Mouse (Mus musculus): ENCODE results near the gene Vcam1. TPM values are rescaled to one million over a fixed set of nuclear protein-coding genes. Genes with fewer than 3 reads are reported as not detected.

Gene Vcam1
- polyA plus RNA-seq, 1 experiment from 2014 or later: 174 TPM

DNA sequence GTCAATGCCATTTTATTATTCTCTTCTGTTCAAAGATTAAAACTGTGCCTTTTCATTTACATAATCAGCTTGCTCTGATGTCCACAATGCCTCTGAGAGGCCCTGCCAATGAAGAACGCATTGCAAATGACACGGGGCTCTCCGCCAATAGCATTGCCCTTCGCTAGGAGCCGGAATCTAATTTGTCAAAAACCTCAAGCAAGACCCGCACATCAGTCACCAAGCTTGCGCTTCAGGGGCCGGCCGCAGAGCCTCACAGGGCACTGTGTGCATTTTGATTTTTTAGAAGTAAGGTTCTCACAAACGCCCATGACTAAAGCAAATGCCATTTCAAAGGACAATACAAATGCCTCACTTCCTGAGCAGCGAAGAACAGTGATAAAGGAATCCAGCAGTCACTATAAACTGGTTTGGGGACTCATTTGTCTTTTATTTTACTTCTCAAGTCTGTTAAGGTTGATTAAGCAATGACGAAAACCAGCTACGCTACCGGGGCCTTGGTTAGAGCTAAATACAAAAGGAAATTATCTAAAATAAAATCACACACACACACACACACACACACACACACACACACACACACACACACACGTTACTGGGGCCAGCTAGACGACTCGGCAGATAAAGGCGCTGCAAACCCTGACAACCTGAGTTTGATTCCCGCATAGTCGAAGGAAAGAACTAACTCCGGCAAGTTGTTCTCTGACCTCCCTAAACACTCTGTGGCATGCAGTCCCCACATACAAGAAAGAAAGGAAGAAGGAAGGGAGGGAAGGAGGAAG is 24.4 kb downstream of the Vcam1 start:
- 0 out of 2 replicates have a peak overlapping the region, but pooled peaks have one; percentile 7 for H3K4me3 ChIP-seq
- 17% methylated on average over 21 of the region's 21 CpGs for WGBS
- no peak for ATAC-seq (ENCODE audit: insufficient number of reproducible peaks, low FRiP score, low TSS enrichment, low read depth)

DNA sequence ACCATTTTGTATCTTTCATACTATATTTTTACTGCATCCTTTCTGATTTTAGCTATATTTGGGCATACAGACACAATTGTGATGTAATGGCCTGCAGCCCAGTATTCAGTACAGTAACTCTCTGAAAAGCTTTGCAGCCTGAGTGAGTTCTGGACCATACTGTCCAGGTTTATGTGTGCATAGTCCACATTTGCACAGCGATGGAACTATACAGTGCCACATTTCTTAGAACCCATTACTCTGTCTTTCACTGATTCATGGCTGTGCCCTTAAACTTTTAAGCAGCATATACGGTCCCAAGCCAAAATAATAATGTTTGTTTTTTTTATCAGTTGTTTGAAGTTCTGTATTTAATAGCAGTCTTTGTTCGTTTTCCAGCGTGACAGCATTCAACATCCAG is 25.2 kb downstream of the Vcam1 start:
- no peak for ATAC-seq (ENCODE audit: insufficient number of reproducible peaks, low FRiP score, low TSS enrichment, low read depth)
- Histone ChIP-seq H3K9ac (no peak overlapping the region), H3K4me1 (peaks cover 3% of the 10 kb centered on the region; the same call in 1 of the 2 replicates), H3K36me3 (no peaks in the 10 kb centered on the region), H3K4me2 (no peak overlapping the region), H3K9me3 (no peaks in the 10 kb centered on the region), H3K27ac (no peak overlapping the region), H3K4me3 (no peak overlapping the region), H3K27me3 (no peaks in the 10 kb centered on the region)
- WGBS: 39% methylated on average over 4 of the region's 4 CpGs

More for the DNA sequence above, 24.4 kb downstream of the Vcam1 start:
- Histone ChIP-seq H3K27me3 (no peaks in the 10 kb centered on the region), H3K36me3 (no peaks in the 10 kb centered on the region), H3K27ac (peak overlapping the region; percentile 69), H3K9me3 (no peaks in the 10 kb centered on the region), H3K9ac (no peak overlapping the region), H3K4me1 (peaks cover 3% of the 10 kb centered on the region; the same call in 1 of the 2 replicates), H3K4me2 (peak overlapping the region; percentile 32)

DNA sequence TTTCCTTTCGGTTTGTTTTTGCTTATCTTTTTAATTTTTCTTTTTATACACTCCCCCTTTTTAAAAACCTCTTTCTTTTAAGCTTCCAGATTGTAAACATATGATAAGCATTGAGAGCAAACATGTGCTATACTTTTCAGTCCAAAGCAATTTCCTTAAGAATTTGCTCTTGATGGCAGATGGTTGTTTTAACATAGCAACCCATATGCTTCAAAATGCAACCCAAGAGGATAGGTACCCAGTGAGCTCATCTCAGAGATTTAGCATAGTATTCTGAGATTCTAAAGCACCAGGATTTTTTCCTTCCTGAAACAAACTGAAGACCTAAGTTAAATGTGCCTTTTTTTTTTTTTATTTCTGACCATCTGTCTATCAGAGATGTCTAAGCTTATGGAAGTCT is 28.6 kb downstream of the Vcam1 start:
- Histone ChIP-seq H3K9ac (no peak overlapping the region), H3K4me1 (peaks cover 7% of the 10 kb centered on the region; the same call in 1 of the 2 replicates), H3K4me3 (no peak overlapping the region), H3K36me3 (no peaks in the 10 kb centered on the region), H3K27ac (no peak overlapping the region), H3K27me3 (no peaks in the 10 kb centered on the region), H3K9me3 (no peaks in the 10 kb centered on the region), H3K4me2 (no peak overlapping the region)
- ATAC-seq (ENCODE audit: insufficient number of reproducible peaks, low FRiP score, low TSS enrichment, low read depth): no peak
- 65% methylated on average over 1 of the region's 1 CpGs for WGBS

DNA sequence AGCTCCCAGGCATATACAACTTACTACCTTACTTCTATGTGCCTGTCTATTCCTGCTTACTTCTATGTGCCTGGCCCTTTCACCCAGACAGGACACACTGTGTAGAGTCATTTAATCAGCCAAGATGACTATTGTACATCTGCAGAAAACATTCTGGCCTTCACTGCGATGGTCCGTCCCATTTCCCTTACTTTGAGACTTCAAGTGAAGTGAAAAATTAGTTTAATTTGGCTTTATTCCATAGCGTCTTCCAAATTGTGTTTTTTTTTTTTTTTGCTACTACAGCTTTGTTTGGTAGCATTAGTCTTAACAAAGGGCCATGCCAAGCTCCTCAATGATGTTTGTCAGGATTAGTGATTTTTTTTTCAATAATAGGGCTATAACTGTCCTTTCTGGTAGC is 33.6 kb downstream of the Vcam1 start:
- Histone ChIP-seq H3K4me3 (no peak overlapping the region), H3K4me2 (no peak overlapping the region), H3K27ac (no peak overlapping the region), H3K9ac (no peak overlapping the region), H3K9me3 (peaks cover 4% of the 10 kb centered on the region; the same call in 1 of the 2 replicates), H3K27me3 (no peaks in the 10 kb centered on the region), H3K4me1 (peaks cover 5% of the 10 kb centered on the region; the same call in 1 of the 2 replicates), H3K36me3 (no peaks in the 10 kb centered on the region)
- WGBS: 79% methylated on average over 3 of the region's 3 CpGs
- no peak for ATAC-seq (ENCODE audit: insufficient number of reproducible peaks, low FRiP score, low TSS enrichment, low read depth)

DNA sequence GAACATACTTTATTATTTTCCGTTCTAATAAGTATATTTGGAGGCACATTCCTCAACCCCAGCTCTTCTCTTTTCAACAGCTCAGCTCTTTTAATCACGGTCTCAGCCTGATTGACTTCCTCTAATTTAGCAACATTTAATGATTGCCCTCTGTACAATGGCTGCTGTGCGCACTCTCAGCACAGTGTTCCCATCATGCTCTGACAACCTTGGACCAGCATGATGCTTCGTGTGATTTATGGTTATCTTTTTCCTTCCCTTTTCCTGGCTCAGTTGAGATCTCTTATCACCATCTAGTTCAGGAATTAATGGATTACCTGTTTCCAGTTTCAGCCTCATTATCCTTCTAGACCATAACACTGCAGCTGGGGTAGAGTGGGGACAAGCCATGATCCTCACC is 34.2 kb downstream of the Vcam1 start:
- Histone ChIP-seq H3K9me3 (peaks cover 4% of the 10 kb centered on the region; the same call in 1 of the 2 replicates), H3K4me2 (no peak overlapping the region), H3K4me1 (peaks cover 5% of the 10 kb centered on the region; the same call in 1 of the 2 replicates), H3K9ac (no peak overlapping the region), H3K4me3 (no peak overlapping the region), H3K27ac (no peak overlapping the region), H3K27me3 (no peaks in the 10 kb centered on the region), H3K36me3 (no peaks in the 10 kb centered on the region)
- no peak for ATAC-seq (ENCODE audit: insufficient number of reproducible peaks, low FRiP score, low TSS enrichment, low read depth)
- 72% methylated on average over 4 of the region's 4 CpGs for WGBS

DNA sequence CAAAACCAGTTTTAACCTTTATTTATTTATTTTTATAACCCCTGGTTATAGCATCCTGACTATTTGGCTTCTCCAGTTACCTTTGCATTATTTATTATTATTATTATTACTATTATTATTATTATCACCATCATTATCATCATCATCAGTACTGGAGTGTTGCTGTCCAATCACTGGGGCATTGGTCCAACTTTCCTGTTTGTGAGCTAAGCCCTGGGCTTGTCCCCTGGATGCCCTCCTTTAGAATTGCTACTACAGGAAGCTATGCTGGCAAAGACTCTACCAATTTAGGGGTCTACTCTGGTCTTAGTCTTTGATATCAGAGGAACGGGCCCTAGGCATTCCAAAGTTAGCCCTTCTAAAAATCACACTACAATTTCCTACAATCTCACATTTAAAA is 34.6 kb downstream of the Vcam1 start:
- H3K9me3 ChIP-seq: peaks cover 4% of the 10 kb centered on the region; the same call in 1 of the 2 replicates
- 73% methylated on average over 1 of the region's 1 CpGs for WGBS

DNA sequence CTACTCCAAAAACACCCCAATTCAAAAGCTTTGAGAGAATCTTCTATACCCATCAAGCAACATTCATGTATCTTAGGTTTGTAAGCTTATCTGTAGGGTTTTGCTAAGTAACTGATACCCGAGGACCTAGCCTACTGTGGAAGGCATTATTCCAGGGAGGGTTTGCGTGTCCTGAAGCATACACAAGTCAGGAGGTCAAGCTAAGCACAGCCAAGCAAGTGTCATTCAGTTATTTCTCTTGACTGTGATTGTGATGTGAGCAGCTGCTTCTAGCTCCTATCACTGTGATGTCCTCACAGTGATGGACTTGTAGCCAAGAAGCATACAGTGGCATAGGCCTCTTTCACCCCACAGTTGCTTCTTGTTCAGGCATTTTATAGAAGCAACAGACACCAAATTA is 35.2 kb downstream of the Vcam1 start:
- Histone ChIP-seq H3K27ac (no peak overlapping the region), H3K4me2 (no peak overlapping the region), H3K9me3 (peaks cover 4% of the 10 kb centered on the region; the same call in 1 of the 2 replicates), H3K4me3 (no peak overlapping the region), H3K27me3 (no peaks in the 10 kb centered on the region), H3K9ac (no peak overlapping the region), H3K36me3 (no peaks in the 10 kb centered on the region), H3K4me1 (peaks cover 5% of the 10 kb centered on the region; the same call in 1 of the 2 replicates)
- ATAC-seq (ENCODE audit: insufficient number of reproducible peaks, low FRiP score, low TSS enrichment, low read depth): no peak
- WGBS: 86% methylated on average over 2 of the region's 2 CpGs

More for the DNA sequence above, 34.6 kb downstream of the Vcam1 start:
- H3K27me3 ChIP-seq: no peaks in the 10 kb centered on the region
- H3K9ac ChIP-seq: no peak overlapping the region
- ATAC-seq (ENCODE audit: insufficient number of reproducible peaks, low FRiP score, low TSS enrichment, low read depth): no peak
- peaks cover 5% of the 10 kb centered on the region; the same call in 1 of the 2 replicates for H3K4me1 ChIP-seq
- H3K4me2 ChIP-seq: no peak overlapping the region
- H3K27ac ChIP-seq: no peak overlapping the region
- H3K4me3 ChIP-seq: no peak overlapping the region
- H3K36me3 ChIP-seq: no peaks in the 10 kb centered on the region

DNA sequence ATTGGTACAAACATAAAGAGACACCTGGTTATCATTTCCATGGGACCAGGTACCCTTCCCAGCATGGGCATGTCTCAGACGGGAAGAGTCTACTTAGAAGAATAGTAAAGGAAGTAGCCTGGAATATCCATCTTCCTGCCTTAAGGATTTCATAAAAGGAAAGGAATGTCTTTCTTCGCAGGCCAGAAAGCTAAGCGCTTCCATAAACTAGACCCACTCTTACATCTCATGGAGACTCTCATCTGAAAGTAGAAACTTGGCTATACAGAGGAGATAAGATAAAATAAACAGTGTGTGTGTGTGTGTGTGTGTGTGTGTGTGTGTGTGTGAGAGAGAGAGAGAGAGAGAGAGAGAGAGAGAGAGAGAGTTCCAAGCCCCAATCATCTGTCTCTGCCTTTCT is 36.9 kb downstream of the Vcam1 start:
- Histone ChIP-seq H3K9me3 (peaks cover 4% of the 10 kb centered on the region; the same call in 1 of the 2 replicates), H3K36me3 (no peaks in the 10 kb centered on the region), H3K27me3 (no peaks in the 10 kb centered on the region), H3K4me1 (peaks cover 3% of the 10 kb centered on the region; the same call in 1 of the 2 replicates), H3K9ac (no peak overlapping the region), H3K4me3 (no peak overlapping the region), H3K4me2 (no peak overlapping the region), H3K27ac (no peak overlapping the region)
- 63% methylated on average over 3 of the region's 3 CpGs for WGBS
- no peak for ATAC-seq (ENCODE audit: insufficient number of reproducible peaks, low FRiP score, low TSS enrichment, low read depth)

DNA sequence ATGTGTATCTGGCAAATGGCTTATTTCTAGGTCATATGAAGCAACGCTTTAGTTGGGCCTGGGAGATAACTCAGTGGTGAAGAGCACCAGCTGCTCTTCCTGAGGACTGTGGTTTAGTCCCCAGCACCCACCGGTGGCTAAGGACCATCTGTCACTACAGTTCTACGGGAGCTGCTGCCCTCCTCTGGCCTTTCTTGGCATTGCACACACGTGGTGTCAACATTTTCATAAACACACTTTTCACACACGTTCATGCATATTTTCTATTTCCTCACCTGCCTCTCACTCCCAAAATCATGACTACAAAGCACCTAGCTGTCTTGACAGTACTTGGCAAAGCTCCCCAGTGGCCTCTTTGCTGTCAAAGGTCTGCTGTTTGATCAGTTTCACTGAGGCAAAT is 37.8 kb downstream of the Vcam1 start:
- Histone ChIP-seq H3K4me1 (no peaks in the 10 kb centered on the region), H3K4me2 (no peak overlapping the region), H3K27ac (no peak overlapping the region), H3K9ac (no peak overlapping the region), H3K36me3 (no peaks in the 10 kb centered on the region), H3K27me3 (no peaks in the 10 kb centered on the region), H3K9me3 (peaks cover 4% of the 10 kb centered on the region; the same call in 1 of the 2 replicates), H3K4me3 (no peak overlapping the region)
- WGBS: 87% methylated on average over 5 of the region's 5 CpGs
- ATAC-seq (ENCODE audit: insufficient number of reproducible peaks, low FRiP score, low TSS enrichment, low read depth): no peak

DNA sequence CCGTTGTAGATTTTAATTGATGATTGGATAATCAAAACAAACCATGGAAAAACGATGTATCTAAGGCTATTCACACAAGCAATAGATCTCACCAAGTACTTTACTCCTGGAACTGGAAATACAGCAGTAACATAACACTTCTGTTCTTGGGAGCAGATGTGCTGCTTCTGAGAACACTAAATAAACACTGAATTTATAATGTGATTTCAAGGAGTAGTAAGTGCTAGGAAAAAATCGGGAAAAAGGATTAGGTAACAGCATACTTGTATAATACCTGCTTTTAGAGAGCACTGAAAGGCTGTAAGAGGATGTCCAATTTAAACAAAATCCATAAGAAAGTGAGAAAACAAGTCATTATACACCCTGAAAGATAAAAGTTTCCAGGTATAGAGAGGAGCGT is 43.5 kb downstream of the Vcam1 start:
- no peaks in the 10 kb centered on the region for H3K4me1 ChIP-seq
- no peaks in the 10 kb centered on the region for H3K36me3 ChIP-seq
- no peaks in the 10 kb centered on the region for H3K27me3 ChIP-seq
- no peak overlapping the region for H3K27ac ChIP-seq
- H3K9ac ChIP-seq: no peak overlapping the region
- 59% methylated on average over 4 of the region's 4 CpGs for whole genome bisulfite sequencing
- no peak for ATAC-seq (ENCODE audit: insufficient number of reproducible peaks, low FRiP score, low TSS enrichment, low read depth)
- no peak overlapping the region for H3K4me3 ChIP-seq
- H3K4me2 ChIP-seq: no peak overlapping the region
- H3K9me3 ChIP-seq: no peaks in the 10 kb centered on the region

DNA sequence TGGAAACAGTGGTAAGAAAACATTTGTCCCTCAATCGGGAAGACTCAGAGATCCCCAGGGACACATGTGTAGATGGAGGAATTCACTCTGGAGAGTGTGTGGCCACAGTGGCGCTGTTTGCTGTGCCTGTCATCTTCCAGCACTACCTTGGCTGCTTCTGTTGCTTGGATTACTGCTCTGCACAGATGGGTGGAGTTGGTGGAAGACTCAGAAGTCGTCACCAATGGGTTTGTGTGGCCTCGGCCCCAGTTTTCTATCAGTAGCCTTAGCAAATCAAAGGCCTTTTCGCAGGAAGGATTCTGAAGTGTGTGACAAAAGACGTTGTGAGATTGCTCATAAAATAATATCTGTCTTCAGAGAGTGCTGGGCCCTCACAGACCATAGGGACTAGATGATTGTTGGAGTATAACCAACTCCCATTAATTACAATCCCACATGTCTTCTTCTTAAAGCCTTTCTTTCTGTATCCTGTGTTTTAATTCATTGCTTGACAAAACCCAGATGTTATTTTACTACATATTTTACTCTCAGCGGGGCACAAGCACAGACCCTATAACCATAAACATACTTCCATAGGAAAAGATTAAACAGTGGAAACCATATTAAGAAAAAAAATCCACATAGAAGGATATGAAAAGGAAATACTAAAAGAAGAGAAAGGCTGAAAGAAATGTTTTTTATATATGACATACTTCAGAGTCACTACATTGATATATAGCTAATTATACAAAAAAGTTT is 48.4 kb downstream of the Vcam1 start:
- H3K4me3 ChIP-seq: no peak overlapping the region
- H3K9me3 ChIP-seq: no peaks in the 10 kb centered on the region
- H3K4me2 ChIP-seq: no peak overlapping the region
- no peaks in the 10 kb centered on the region for H3K4me1 ChIP-seq
- H3K36me3 ChIP-seq: no peaks in the 10 kb centered on the region
- WGBS: 44% methylated on average over 7 of the region's 7 CpGs
- H3K27me3 ChIP-seq: no peaks in the 10 kb centered on the region
- H3K27ac ChIP-seq: peak overlapping the region; percentile 23; the same call in 1 of the 2 replicates
- no peak overlapping the region for H3K9ac ChIP-seq
- ATAC-seq (ENCODE audit: insufficient number of reproducible peaks, low FRiP score, low TSS enrichment, low read depth): no peak

Data from limb, embryonic 15.5 days (tissue).